8 mouse cellular contexts compared by ENCODE assay signal in genomic region chr13:41358480-41359180, GRCm38 (mm10).
DNase-seq lines count a peak whose midpoint lies in the region; ATAC-seq and TF ChIP-seq lines count a peak whose summit lies in the region.

No protein-coding gene starts in this region.

- no peak for TF ChIP-seq CTCF in cerebellum, adult 2 months (IDR thresholded peaks at IDR 0.05; ENCODE audit: borderline replicate concordance, insufficient read depth, low read depth, low read length)
- TF ChIP-seq CTCF in forebrain, postnatal 0 days (IDR thresholded peaks at IDR 0.05; ENCODE audit: low read depth): 0 out of 2 replicates have a peak, but pooled peaks have one; percentile 10
- TF ChIP-seq CTCF in lung, embryonic 14.5 days (IDR thresholded peaks at IDR 0.05; ENCODE audit: low read depth): peak; percentile 24; the same call in 1 of the 2 replicates

- no peaks in the 10 kb centered on the region for H3K9me3 ChIP-seq in forebrain, postnatal 0 days (ENCODE audit: low read length)
- no peaks in the 10 kb centered on the region for H3K9me3 ChIP-seq in lung, embryonic 14.5 days (ENCODE audit: low read depth, low read length)

- H3K4me1 ChIP-seq in cerebellum, adult 2 months (ENCODE audit: control insufficient read depth, insufficient read depth, low read length): no peaks in the 10 kb centered on the region
- peaks cover 26% of the 10 kb centered on the region for H3K4me1 ChIP-seq in forebrain, postnatal 0 days (ENCODE audit: insufficient read depth)
- peaks cover 25% of the 10 kb centered on the region for H3K4me1 ChIP-seq in lung, embryonic 14.5 days (ENCODE audit: insufficient read depth)

- 0 out of 2 replicates have a peak overlapping the region, but pooled peaks have one; percentile 14 for H3K27ac ChIP-seq in cerebellum, adult 2 months (ENCODE audit: insufficient read depth, low read length)
- peak overlapping the region; percentile 88 for H3K27ac ChIP-seq in forebrain, postnatal 0 days (ENCODE audit: low read depth, low read length)
- peak overlapping the region; percentile 95 for H3K27ac ChIP-seq in lung, embryonic 14.5 days (ENCODE audit: low read depth)

- no peaks in the 10 kb centered on the region for H3K27me3 ChIP-seq in cerebellum, adult 2 months (ENCODE audit: control insufficient read depth, insufficient read depth, low read length)
- no peaks in the 10 kb centered on the region for H3K27me3 ChIP-seq in forebrain, postnatal 0 days (ENCODE audit: insufficient read depth, low read length)
- no peaks in the 10 kb centered on the region for H3K27me3 ChIP-seq in lung, embryonic 14.5 days (ENCODE audit: insufficient read depth, low read length)

- peak; percentile 99 for ATAC-seq in forebrain, postnatal 0 days
- ATAC-seq in lung, embryonic 14.5 days (ENCODE audit: insufficient read depth): peak; percentile 99
- peak; percentile 94 for ATAC-seq in neutrophil, adult 5-6 weeks (ENCODE audit: extremely low read depth, insufficient number of reproducible peaks, low FRiP score, poor library complexity, severe bottlenecking)

- H3K4me3 ChIP-seq in cerebellum, adult 2 months (replicated peaks; ENCODE audit: insufficient read depth, low read depth, low read length): peak overlapping the region; percentile 74
- peak overlapping the region; percentile 65 for H3K4me3 ChIP-seq in forebrain, postnatal 0 days (ENCODE audit: low read depth, low read length)
- peak overlapping the region; percentile 60 for H3K4me3 ChIP-seq in lung, embryonic 14.5 days (ENCODE audit: low read depth, low read length)

- TF ChIP-seq POLR2A in cerebellum, adult 2 months (IDR thresholded peaks at IDR 0.05; ENCODE audit: borderline replicate concordance, insufficient read depth, low read length): peak; percentile 80

- DNase-seq in MEL-GATA-1-ER (ENCODE audit: extremely low read depth, low read depth): peak; percentile 87
- DNase-seq in cerebellum, adult 2 months: peak; percentile 89
- peak; percentile 96 for DNase-seq in forebrain, postnatal 0 days
- peak; percentile 95 for DNase-seq in heart, postnatal 4 days
- DNase-seq in layer of hippocampus, adult 8-10 months (ENCODE audit: low spot score in 2 of 2): peak; percentile 90 to 94
- DNase-seq in lung, embryonic 14.5 days: peak; percentile 98
- peak; percentile 90 for DNase-seq in testis, postnatal 14 days (ENCODE audit: low spot score)

- peak overlapping the region; percentile 62 for H3K4me2 ChIP-seq in forebrain, postnatal 0 days (ENCODE audit: low read depth)
- peak overlapping the region; percentile 78 for H3K4me2 ChIP-seq in lung, embryonic 14.5 days

- no peaks in the 10 kb centered on the region for H3K36me3 ChIP-seq in forebrain, postnatal 0 days (ENCODE audit: insufficient read depth)
- H3K36me3 ChIP-seq in lung, embryonic 14.5 days (ENCODE audit: insufficient read depth): 0 out of 2 replicates have a peak, but pooled peaks cover 7% of the 10 kb centered on the region

- H3K9ac ChIP-seq in forebrain, postnatal 0 days: peak overlapping the region; percentile 65
- peak overlapping the region; percentile 69 for H3K9ac ChIP-seq in lung, embryonic 14.5 days

- WGBS in cerebellum, adult 2 months: under 1% methylated on average over 42 of the region's 42 CpGs
- WGBS in forebrain, postnatal 0 days: under 1% methylated on average over 42 of the region's 42 CpGs
- under 1% methylated on average over 42 of the region's 42 CpGs for WGBS in lung, embryonic 14.5 days

Comparison
In these comparisons a context has a peak if more than half of its experiments do, and no peak if none do; other contexts are left out.
1. Peak in every context shown above with its lines: DNase-seq, ATAC-seq, H3K4me3 ChIP-seq and H3K27ac ChIP-seq.
2. H3K27ac ChIP-seq: peak in every context shown above with its lines; median percentile 95 in lung, embryonic 14.5 days; 88 in forebrain, postnatal 0 days; 14 in cerebellum, adult 2 months.